Mouse (Mus musculus): ENCODE measurements around the gene Ajm1.

DNA sequence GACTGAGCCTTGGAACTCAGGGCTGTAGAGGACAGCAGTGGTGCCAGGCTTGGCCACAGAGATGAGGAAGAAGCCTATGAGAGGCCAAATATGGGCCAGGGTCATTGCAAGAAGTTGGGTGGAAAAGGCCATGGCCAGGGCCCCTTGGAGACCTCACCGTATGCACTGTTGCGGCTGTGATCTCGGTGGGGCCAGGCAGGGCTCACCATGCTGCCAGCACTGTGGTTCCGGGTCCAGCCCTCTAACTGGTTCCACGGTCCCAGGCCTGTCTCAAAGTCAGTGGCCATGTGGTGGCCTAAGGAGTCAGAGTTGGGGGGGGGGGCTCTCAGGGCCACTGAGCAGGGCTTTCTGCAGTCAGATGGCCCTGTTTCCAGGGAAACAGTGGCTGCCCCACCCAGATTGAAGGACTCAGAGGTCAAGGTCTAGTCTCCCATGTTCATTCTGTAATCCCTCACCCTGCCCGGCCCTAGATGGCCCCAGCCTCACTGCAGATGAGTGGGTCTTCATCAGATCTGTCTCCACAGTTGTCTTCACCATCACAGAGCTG, 13.0 kb downstream of the Ajm1 start:
- TF ChIP-seq CTCF (IDR thresholded peaks at IDR 0.05; ENCODE audit: extremely low read depth, insufficient read depth, low read length): no peak
- TF ChIP-seq POLR2A (IDR thresholded peaks at IDR 0.05; ENCODE audit: extremely low read depth, insufficient read depth, low read length): no peak
